Mouse (Mus musculus): Measurements from ENCODE around the gene Efna2. TPM values are rescaled to one million over a fixed set of nuclear protein-coding genes. Genes with fewer than 3 reads are reported as not detected.

Gene Efna2
- polyA plus RNA-seq, 1 experiment: 11.2 TPM

DNA sequence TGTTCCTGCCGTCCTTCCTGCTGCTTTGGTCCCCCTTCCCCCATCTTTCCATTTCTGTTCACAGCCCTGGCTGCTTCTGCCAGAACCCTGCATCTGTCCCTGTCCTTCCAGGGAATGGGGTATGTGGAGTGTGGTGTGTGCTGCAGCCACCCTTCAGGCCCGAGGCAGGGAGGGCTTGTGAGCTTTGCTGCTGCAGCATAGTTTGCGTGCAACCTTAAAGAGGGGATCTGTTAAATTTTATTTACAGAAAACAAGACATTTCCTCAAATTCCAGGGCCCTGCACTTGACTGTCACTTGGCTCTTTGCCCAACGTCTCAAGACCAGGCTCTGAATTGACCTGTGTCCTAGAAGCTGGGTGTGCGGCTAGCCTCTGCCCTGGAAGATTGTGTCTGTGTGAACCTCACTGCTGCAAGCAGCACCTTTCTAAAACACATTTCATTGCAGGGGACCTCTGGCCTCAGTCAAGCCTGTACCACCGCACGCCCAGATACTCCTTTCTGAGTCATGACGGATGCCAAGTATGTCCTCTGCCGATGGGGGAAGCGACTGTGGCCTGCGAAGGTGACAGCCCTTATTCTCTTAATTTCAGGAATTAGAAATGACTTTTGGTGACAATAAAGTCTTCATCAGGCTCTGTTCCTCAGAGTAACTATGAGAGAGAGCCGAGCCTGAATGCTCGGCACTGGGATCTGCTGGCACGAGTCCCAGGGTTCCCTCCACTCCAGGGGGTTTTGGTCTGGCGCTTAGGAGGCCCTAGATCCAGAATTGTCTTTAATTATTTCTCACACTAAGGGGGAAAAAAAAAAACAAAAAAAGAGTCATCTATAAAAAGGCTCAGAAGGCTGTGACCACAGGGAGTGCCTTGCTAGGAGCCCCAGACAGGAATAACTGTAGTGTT, 48.8 kb downstream of the Efna2 start:
- H3K27ac ChIP-seq (ENCODE audit: insufficient read depth, low read length): no peak overlapping the region
- H3K9me3 ChIP-seq (replicated peaks; ENCODE audit: control insufficient read depth, insufficient read depth, low read length, poor library complexity, severe bottlenecking): no peaks in the 10 kb centered on the region
- peaks cover 32% of the 10 kb centered on the region for H3K36me3 ChIP-seq (ENCODE audit: control insufficient read depth, insufficient read depth, low read length, poor library complexity, severe bottlenecking)
- H3K27me3 ChIP-seq (ENCODE audit: control insufficient read depth, insufficient read depth, low read length, poor library complexity, severe bottlenecking): no peaks in the 10 kb centered on the region
- no peak overlapping the region for H3K4me3 ChIP-seq (ENCODE audit: low read depth, low read length)
- peak overlapping the region; percentile 85; the same call in 1 of the 2 replicates for H3K9ac ChIP-seq (ENCODE audit: low read depth, poor library complexity, severe bottlenecking)
- TF ChIP-seq EP300 (IDR thresholded peaks at IDR 0.05; ENCODE audit: insufficient read depth, low read depth, low read length) (no peak), CTCF (IDR thresholded peaks at IDR 0.05; ENCODE audit: low read depth, low read length) (no peak), POLR2A (IDR thresholded peaks at IDR 0.05; ENCODE audit: insufficient read depth, low read length) (no peak)
- no peaks in the 10 kb centered on the region for H3K4me1 ChIP-seq (ENCODE audit: control insufficient read depth, insufficient read depth, low read length)

DNA sequence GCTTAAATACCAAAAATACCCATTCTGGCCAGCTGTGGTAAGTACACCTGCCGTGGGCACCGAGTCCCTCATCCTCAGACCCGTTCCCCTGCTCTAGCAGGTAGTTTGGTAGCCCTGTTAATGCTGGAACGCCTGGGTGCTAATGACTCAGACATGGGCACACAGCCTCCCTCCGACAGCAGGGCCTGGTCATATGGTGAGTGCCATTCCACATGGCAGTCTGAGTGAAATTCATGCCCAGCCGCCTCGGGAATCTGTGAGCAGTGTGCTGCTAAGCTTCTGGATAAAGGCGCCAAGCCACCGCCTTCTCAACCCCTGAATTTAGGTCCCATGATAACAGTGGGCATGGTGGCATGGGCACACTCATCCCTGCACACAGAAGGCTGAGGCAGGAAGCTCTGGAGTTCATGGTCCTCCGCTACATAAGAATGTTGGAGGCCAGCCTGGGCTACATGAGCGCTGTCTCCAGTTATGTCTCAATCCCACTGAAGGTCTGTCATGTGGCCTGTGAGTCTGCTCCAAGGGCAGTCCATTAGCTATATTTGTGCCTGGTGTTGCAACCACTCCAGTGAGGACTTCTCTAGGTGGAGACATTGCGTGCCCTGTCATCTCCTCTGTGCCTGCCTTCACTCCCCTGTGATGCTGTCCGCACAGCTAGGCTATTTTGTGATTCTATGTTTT, 57.0 kb downstream of the Efna2 start:
- Histone ChIP-seq H3K36me3 (ENCODE audit: control insufficient read depth, insufficient read depth, low read length, poor library complexity, severe bottlenecking) (peaks cover 47% of the 10 kb centered on the region), H3K4me3 (ENCODE audit: low read depth, low read length) (no peak overlapping the region), H3K9ac (ENCODE audit: low read depth, poor library complexity, severe bottlenecking) (no peak overlapping the region), H3K27me3 (ENCODE audit: control insufficient read depth, insufficient read depth, low read length, poor library complexity, severe bottlenecking) (no peaks in the 10 kb centered on the region), H3K27ac (ENCODE audit: insufficient read depth, low read length) (no peak overlapping the region), H3K9me3 (replicated peaks; ENCODE audit: control insufficient read depth, insufficient read depth, low read length, poor library complexity, severe bottlenecking) (no peaks in the 10 kb centered on the region), H3K4me1 (ENCODE audit: control insufficient read depth, insufficient read depth, low read length) (no peaks in the 10 kb centered on the region)
- TF ChIP-seq POLR2A (IDR thresholded peaks at IDR 0.05; ENCODE audit: insufficient read depth, low read length) (no peak), EP300 (IDR thresholded peaks at IDR 0.05; ENCODE audit: insufficient read depth, low read depth, low read length) (no peak), CTCF (IDR thresholded peaks at IDR 0.05; ENCODE audit: low read depth, low read length) (no peak)

DNA sequence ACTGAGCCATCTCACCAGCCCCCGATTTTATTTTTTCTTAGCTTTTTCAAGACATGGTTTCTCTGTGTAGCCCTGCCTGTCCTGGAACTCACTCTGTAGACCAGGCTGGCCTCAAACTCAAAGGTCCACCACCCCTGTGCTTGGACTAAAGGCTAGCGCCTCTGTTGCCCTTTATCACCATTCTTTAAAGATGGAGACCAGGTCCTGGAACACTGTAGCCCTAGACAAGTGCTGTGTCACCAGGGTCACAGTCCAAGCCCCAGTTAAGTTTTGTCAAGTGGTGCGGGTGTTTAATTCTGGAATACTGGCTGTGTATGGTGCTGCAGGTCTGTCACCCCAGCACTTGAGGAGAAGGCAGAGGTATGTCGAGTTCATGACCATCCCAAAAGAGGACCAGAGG, 57.7 kb downstream of the Efna2 start:
- Histone ChIP-seq H3K4me3 (ENCODE audit: low read depth, low read length) (no peak overlapping the region), H3K4me1 (ENCODE audit: control insufficient read depth, insufficient read depth, low read length) (no peaks in the 10 kb centered on the region), H3K27ac (ENCODE audit: insufficient read depth, low read length) (no peak overlapping the region), H3K36me3 (ENCODE audit: control insufficient read depth, insufficient read depth, low read length, poor library complexity, severe bottlenecking) (peaks cover 50% of the 10 kb centered on the region), H3K9me3 (replicated peaks; ENCODE audit: control insufficient read depth, insufficient read depth, low read length, poor library complexity, severe bottlenecking) (no peaks in the 10 kb centered on the region), H3K27me3 (ENCODE audit: control insufficient read depth, insufficient read depth, low read length, poor library complexity, severe bottlenecking) (no peaks in the 10 kb centered on the region), H3K9ac (ENCODE audit: low read depth, poor library complexity, severe bottlenecking) (no peak overlapping the region)
- TF ChIP-seq EP300 (IDR thresholded peaks at IDR 0.05; ENCODE audit: insufficient read depth, low read depth, low read length): no peak
- no peak for TF ChIP-seq POLR2A (IDR thresholded peaks at IDR 0.05; ENCODE audit: insufficient read depth, low read length)
- no peak for TF ChIP-seq CTCF (IDR thresholded peaks at IDR 0.05; ENCODE audit: low read depth, low read length)

DNA sequence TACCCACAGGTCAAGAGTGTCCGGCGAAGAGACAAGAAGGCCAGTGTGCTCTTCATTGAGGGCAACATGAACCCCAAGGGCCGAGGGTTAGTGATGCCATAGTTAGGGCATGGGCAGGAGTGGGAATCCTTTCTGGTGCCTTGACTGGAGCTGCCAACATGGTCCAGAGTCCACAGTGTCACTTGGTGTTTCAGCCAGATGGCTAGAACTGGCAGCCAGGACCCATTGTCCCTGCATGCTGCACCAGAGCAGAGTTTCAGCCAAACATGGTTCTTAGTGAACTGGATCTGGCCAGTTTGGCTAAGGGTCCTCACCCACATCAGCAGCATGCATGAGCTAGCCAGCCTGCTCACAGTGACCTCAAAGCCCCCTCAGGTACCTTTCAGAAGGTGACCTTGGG, 59.0 kb downstream of the Efna2 start:
- Histone ChIP-seq H3K27ac (ENCODE audit: insufficient read depth, low read length) (no peak overlapping the region), H3K27me3 (ENCODE audit: control insufficient read depth, insufficient read depth, low read length, poor library complexity, severe bottlenecking) (no peaks in the 10 kb centered on the region), H3K9ac (ENCODE audit: low read depth, poor library complexity, severe bottlenecking) (no peak overlapping the region), H3K4me3 (ENCODE audit: low read depth, low read length) (no peak overlapping the region), H3K9me3 (replicated peaks; ENCODE audit: control insufficient read depth, insufficient read depth, low read length, poor library complexity, severe bottlenecking) (no peaks in the 10 kb centered on the region), H3K36me3 (ENCODE audit: control insufficient read depth, insufficient read depth, low read length, poor library complexity, severe bottlenecking) (peaks cover 46% of the 10 kb centered on the region), H3K4me1 (ENCODE audit: control insufficient read depth, insufficient read depth, low read length) (no peaks in the 10 kb centered on the region)
- TF ChIP-seq EP300 (IDR thresholded peaks at IDR 0.05; ENCODE audit: insufficient read depth, low read depth, low read length): no peak
- TF ChIP-seq POLR2A (IDR thresholded peaks at IDR 0.05; ENCODE audit: insufficient read depth, low read length): no peak
- TF ChIP-seq CTCF (IDR thresholded peaks at IDR 0.05; ENCODE audit: low read depth, low read length): no peak

Other genes with a start within 250 kb of the Efna2 start
- 47.6 and 55.3 TPM in 2 replicates for gene Wdr18, start 219.3 kb upstream of the Efna2 start, polyA plus RNA-seq (2011; ENCODE audit: insufficient read depth, insufficient read length, low read depth, missing spikeins)
- gene Grin3b, start 208.8 kb upstream of the Efna2 start, polyA plus RNA-seq (2011; ENCODE audit: insufficient read depth, insufficient read length, low read depth, missing spikeins): not detected in 2 replicates
- 54.6 and 61.1 TPM in 2 replicates for gene Tmem259, start 195.2 kb upstream of the Efna2 start, polyA plus RNA-seq (2011; ENCODE audit: insufficient read depth, insufficient read length, low read depth, missing spikeins)
- 156 and 164 TPM in 2 replicates for gene Cnn2, start 190.9 kb upstream of the Efna2 start, polyA plus RNA-seq (2011; ENCODE audit: insufficient read depth, insufficient read length, low read depth, missing spikeins)
- 10.6 and 11.0 TPM in 2 replicates for gene Abca7, start 183.0 kb upstream of the Efna2 start, polyA plus RNA-seq (2011; ENCODE audit: insufficient read depth, insufficient read length, low read depth, missing spikeins)
- 6.5 and 6.9 TPM in 2 replicates for gene Arhgap45, start 162.8 kb upstream of the Efna2 start, polyA plus RNA-seq (2011; ENCODE audit: insufficient read depth, insufficient read length, low read depth, missing spikeins)
- gene Polr2e, start 139.7 kb upstream of the Efna2 start, polyA plus RNA-seq (2011; ENCODE audit: insufficient read depth, insufficient read length, low read depth, missing spikeins): 176 and 180 TPM in 2 replicates
- gene Gpx4, start 132.3 kb upstream of the Efna2 start, polyA plus RNA-seq (2011; ENCODE audit: insufficient read depth, insufficient read length, low read depth, missing spikeins): 479 and 507 TPM in 2 replicates
- 36.1 and 37.3 TPM in 2 replicates for gene Sbno2, start 73.9 kb upstream of the Efna2 start, polyA plus RNA-seq (2011; ENCODE audit: insufficient read depth, insufficient read length, low read depth, missing spikeins)
- 70.3 and 91.6 TPM in 2 replicates for gene Stk11, start 63.7 kb upstream of the Efna2 start, polyA plus RNA-seq (2011; ENCODE audit: insufficient read depth, insufficient read length, low read depth, missing spikeins)
- gene Atp5d, start 40.9 kb upstream of the Efna2 start, polyA plus RNA-seq (2011; ENCODE audit: insufficient read depth, insufficient read length, low read depth, missing spikeins): 242 and 255 TPM in 2 replicates
- gene Cbarp, start 38.6 kb upstream of the Efna2 start, polyA plus RNA-seq (2011; ENCODE audit: insufficient read depth, insufficient read length, low read depth, missing spikeins): 29.8 and 33.4 TPM in 2 replicates
- gene Midn, start 31.2 kb upstream of the Efna2 start, polyA plus RNA-seq (2011; ENCODE audit: insufficient read depth, insufficient read length, low read depth, missing spikeins): 67.4 and 73.2 TPM in 2 replicates
- 51.9 and 58.2 TPM in 2 replicates for gene Cirbp, start 13.5 kb upstream of the Efna2 start, polyA plus RNA-seq (2011; ENCODE audit: insufficient read depth, insufficient read length, low read depth, missing spikeins)
- gene 1600002K03Rik, start 6.5 kb upstream of the Efna2 start, polyA plus RNA-seq (2011; ENCODE audit: insufficient read depth, insufficient read length, low read depth, missing spikeins): 7.6 and 7.7 TPM in 2 replicates
- gene Mum1, start 47.0 kb downstream of the Efna2 start, polyA plus RNA-seq (2011; ENCODE audit: insufficient read depth, insufficient read length, low read depth, missing spikeins): 35.7 and 36.5 TPM in 2 replicates
- gene Ndufs7, start 69.6 kb downstream of the Efna2 start, polyA plus RNA-seq (2011; ENCODE audit: insufficient read depth, insufficient read length, low read depth, missing spikeins): 63.9 and 72.8 TPM in 2 replicates
- 0.68 and 0.82 TPM in 2 replicates for gene Gamt, start 81.5 kb downstream of the Efna2 start, polyA plus RNA-seq (2011; ENCODE audit: insufficient read depth, insufficient read length, low read depth, missing spikeins)
- 175 and 192 TPM in 2 replicates for gene Dazap1, start 82.0 kb downstream of the Efna2 start, polyA plus RNA-seq (2011; ENCODE audit: insufficient read depth, insufficient read length, low read depth, missing spikeins)
- 2,641 and 2,952 TPM in 2 replicates for gene Rps15, start 113.0 kb downstream of the Efna2 start, polyA plus RNA-seq (2011; ENCODE audit: insufficient read depth, insufficient read length, low read depth, missing spikeins)
- gene Apc2, start 116.5 kb downstream of the Efna2 start, polyA plus RNA-seq (2011; ENCODE audit: insufficient read depth, insufficient read length, low read depth, missing spikeins): 3.2 and 3.8 TPM in 2 replicates
- 11.6 and 13.2 TPM in 2 replicates for gene 2310011J03Rik, start 141.1 kb downstream of the Efna2 start, polyA plus RNA-seq (2011; ENCODE audit: insufficient read depth, insufficient read length, low read depth, missing spikeins)
- 2.8 and 3.1 TPM in 2 replicates for gene Pcsk4, start 150.0 kb downstream of the Efna2 start, polyA plus RNA-seq (2011; ENCODE audit: insufficient read depth, insufficient read length, low read depth, missing spikeins)
- gene Reep6, start 150.5 kb downstream of the Efna2 start, polyA plus RNA-seq (2011; ENCODE audit: insufficient read depth, insufficient read length, low read depth, missing spikeins): 17.3 and 17.6 TPM in 2 replicates
- 3.8 and 5.4 TPM in 2 replicates for gene Adamtsl5, start 168.9 kb downstream of the Efna2 start, polyA plus RNA-seq (2011; ENCODE audit: insufficient read depth, insufficient read length, low read depth, missing spikeins)
- gene Plk5, start 177.0 kb downstream of the Efna2 start, polyA plus RNA-seq (2011; ENCODE audit: insufficient read depth, insufficient read length, low read depth, missing spikeins): 11.1 and 12.6 TPM in 2 replicates
- gene Mex3d, start 208.2 kb downstream of the Efna2 start, polyA plus RNA-seq (2011; ENCODE audit: insufficient read depth, insufficient read length, low read depth, missing spikeins): 25.0 and 28.0 TPM in 2 replicates
- 81.3 and 84.8 TPM in 2 replicates for gene Mbd3, start 220.1 kb downstream of the Efna2 start, polyA plus RNA-seq (2011; ENCODE audit: insufficient read depth, insufficient read length, low read depth, missing spikeins)
- 199 and 223 TPM in 2 replicates for gene Uqcr11, start 227.3 kb downstream of the Efna2 start, polyA plus RNA-seq (2011; ENCODE audit: insufficient read depth, insufficient read length, low read depth, missing spikeins)

Data from ES-Bruce4 (cell line).